Mouse (Mus musculus) B cell, adult 67 days (primary cell): ENCODE measurements around the gene Sh2d1a. TPM values are rescaled to one million over a fixed set of nuclear protein-coding genes. Genes with fewer than 3 reads are reported as not detected.

Source experiments
- total RNA-seq, 2 experiments: library from RNA; stranded (reverse); gene quantifications; 4 replicates each; pipeline ENCODE4 v1.2.4; 2023

The Sh2d1a gene
- not detected for total RNA-seq

DNA sequence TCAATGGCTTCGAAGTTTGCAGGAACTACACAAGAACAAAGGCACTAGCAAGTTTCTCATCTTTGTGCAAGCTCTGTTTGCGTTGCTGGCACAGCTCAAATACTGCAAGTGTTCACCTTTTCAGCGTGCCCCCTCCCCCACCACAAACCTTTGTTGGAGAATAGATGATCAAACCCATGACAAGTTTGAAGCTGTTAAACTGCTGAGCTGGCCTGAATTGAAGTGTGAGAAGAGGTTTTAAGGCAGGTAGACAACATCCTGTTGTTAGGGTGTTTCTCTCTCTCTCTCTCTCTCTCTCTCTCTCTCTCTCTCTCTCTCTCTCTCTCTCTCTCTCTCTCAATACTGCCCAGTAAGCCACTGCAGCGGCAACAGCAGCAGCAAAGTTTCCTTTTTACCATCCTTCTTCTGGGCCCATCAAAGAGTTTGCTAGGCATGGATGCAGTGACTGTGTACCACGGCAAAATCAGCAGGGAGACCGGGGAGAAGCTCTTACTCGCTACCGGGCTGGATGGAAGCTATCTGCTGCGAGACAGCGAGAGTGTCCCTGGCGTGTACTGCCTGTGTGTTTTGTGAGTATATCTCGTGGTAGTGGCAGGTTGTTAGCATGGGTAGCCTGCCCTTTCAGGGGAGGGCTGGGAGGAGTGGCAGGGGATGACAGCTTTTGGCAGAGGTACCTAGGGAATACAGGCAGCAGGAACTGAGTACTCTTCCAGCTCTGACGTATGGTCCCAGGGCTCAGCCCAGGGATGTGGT lies at the start of gene Sh2d1a:
Gene Sh2d1a (plus strand): TSS at position 163 of the 753 bp plus-strand sequence.

GRCm38 (mm10) chrX:42489446-42489845 lies 12.8 kb upstream of the Sh2d1a start, which contains the start of gene Tex13c2:
Tex13c2 (plus strand) TSS chrX:42489691.

Other genes with a start within 250 kb of the Sh2d1a start
- not detected for gene Tex13c2, start 12.8 kb upstream of the Sh2d1a start, total RNA-seq